Mouse (Mus musculus): Measurements from ENCODE around the gene P3h4. TPM values are rescaled to one million over a fixed set of nuclear protein-coding genes. Genes with fewer than 3 reads are reported as not detected.
A peak's percentile ranks its signal among the peaks of the same experiment; 100 is the strongest.

The P3h4 gene
- polyA plus RNA-seq, 1 experiment from 2014 or later, result 67.2 TPM

- Histone ChIP-seq H3K36me3 (peaks cover 34% of the 10 kb centered on the region), H3K27me3 (no peaks in the 10 kb centered on the region), H3K9me3 (replicated peaks) (no peaks in the 10 kb centered on the region), H3K4me1 (peaks cover 75% of the 10 kb centered on the region), H3K4me3 (replicated peaks) (no peak overlapping the region), H3K4me2 (peak overlapping the region; percentile 29), H3K27ac (peak overlapping the region; percentile 89), H3K9ac (no peak overlapping the region)
- 28% methylated on average over 14 of the region's 14 CpGs for WGBS
- 0 out of 2 replicates have a peak, but pooled peaks have one; percentile 16 for ATAC-seq (replicated peaks; ENCODE audit: low FRiP score)
Measured at GRCm38 (mm10) chr11:100387589-100388375, 26.9 kb downstream of the P3h4 start.

- no peak overlapping the region for H3K4me3 ChIP-seq (replicated peaks)
- no peak overlapping the region for H3K9ac ChIP-seq
- no peak for ATAC-seq (replicated peaks; ENCODE audit: low FRiP score)
- 89% methylated on average over 6 of the region's 6 CpGs for WGBS
- peaks cover 68% of the 10 kb centered on the region for H3K4me1 ChIP-seq
- peak overlapping the region; percentile 89 for H3K27ac ChIP-seq
- H3K4me2 ChIP-seq, result peak overlapping the region; percentile 29; the same call in 1 of the 2 replicates
- H3K36me3 ChIP-seq, result peaks cover 41% of the 10 kb centered on the region
- H3K9me3 ChIP-seq (replicated peaks), result no peaks in the 10 kb centered on the region
- H3K27me3 ChIP-seq, result no peaks in the 10 kb centered on the region
Measured at GRCm38 (mm10) chr11:100387111-100387510, 27.5 kb downstream of the P3h4 start.

GRCm38 (mm10) chr11:100386586-100386985 is 28.1 kb downstream of the P3h4 start:
- Histone ChIP-seq H3K4me1 (peaks cover 63% of the 10 kb centered on the region), H3K36me3 (peaks cover 46% of the 10 kb centered on the region), H3K27ac (peak overlapping the region; percentile 89), H3K9me3 (replicated peaks) (no peaks in the 10 kb centered on the region), H3K9ac (no peak overlapping the region), H3K4me2 (no peak overlapping the region), H3K27me3 (no peaks in the 10 kb centered on the region), H3K4me3 (replicated peaks) (no peak overlapping the region)
- WGBS, result 45% methylated on average over 5 of the region's 5 CpGs
- ATAC-seq (replicated peaks; ENCODE audit: low FRiP score), result peak; percentile 55

- 90% methylated on average over 3 of the region's 3 CpGs for WGBS
- no peak for ATAC-seq (replicated peaks; ENCODE audit: low FRiP score)
- H3K4me1 ChIP-seq, result peaks cover 47% of the 10 kb centered on the region
- H3K9me3 ChIP-seq (replicated peaks), result no peaks in the 10 kb centered on the region
- H3K27me3 ChIP-seq, result no peaks in the 10 kb centered on the region
- no peak overlapping the region for H3K4me3 ChIP-seq (replicated peaks)
- no peak overlapping the region for H3K9ac ChIP-seq
- peak overlapping the region; percentile 89; the same call in 1 of the 2 replicates for H3K27ac ChIP-seq
- H3K4me2 ChIP-seq, result no peak overlapping the region
- H3K36me3 ChIP-seq, result peaks cover 61% of the 10 kb centered on the region
Measured at GRCm38 (mm10) chr11:100385016-100385415, 29.6 kb downstream of the P3h4 start.

- H3K27ac ChIP-seq, result no peak overlapping the region
- ATAC-seq (replicated peaks; ENCODE audit: low FRiP score), result no peak
- 81% methylated on average over 6 of the region's 6 CpGs for WGBS
- no peak overlapping the region for H3K4me2 ChIP-seq
- no peak overlapping the region for H3K9ac ChIP-seq
- no peaks in the 10 kb centered on the region for H3K27me3 ChIP-seq
- H3K4me1 ChIP-seq, result peaks cover 24% of the 10 kb centered on the region
- H3K36me3 ChIP-seq, result peaks cover 83% of the 10 kb centered on the region
- H3K9me3 ChIP-seq (replicated peaks), result no peaks in the 10 kb centered on the region
- H3K4me3 ChIP-seq (replicated peaks), result no peak overlapping the region
Measured at GRCm38 (mm10) chr11:100382682-100383081, 32.0 kb downstream of the P3h4 start.

GRCm38 (mm10) chr11:100379311-100379710 is 35.3 kb downstream of the P3h4 start:
- Histone ChIP-seq H3K27ac (no peak overlapping the region), H3K9me3 (replicated peaks) (no peaks in the 10 kb centered on the region), H3K9ac (no peak overlapping the region), H3K36me3 (peaks cover 95% of the 10 kb centered on the region), H3K4me1 (no peaks in the 10 kb centered on the region), H3K4me2 (no peak overlapping the region), H3K4me3 (replicated peaks) (no peak overlapping the region), H3K27me3 (no peaks in the 10 kb centered on the region)
- 92% methylated on average over 4 of the region's 4 CpGs for WGBS
- ATAC-seq (replicated peaks; ENCODE audit: low FRiP score), result no peak

GRCm38 (mm10) chr11:100378446-100378845 is 36.2 kb downstream of the P3h4 start:
- WGBS, result 93% methylated on average over 5 of the region's 5 CpGs
- H3K4me3 ChIP-seq (replicated peaks), result no peak overlapping the region
- H3K9ac ChIP-seq, result no peak overlapping the region
- H3K27me3 ChIP-seq, result no peaks in the 10 kb centered on the region
- no peak overlapping the region for H3K4me2 ChIP-seq
- H3K27ac ChIP-seq, result no peak overlapping the region
- no peaks in the 10 kb centered on the region for H3K4me1 ChIP-seq
- peaks cover 95% of the 10 kb centered on the region for H3K36me3 ChIP-seq
- no peak for ATAC-seq (replicated peaks; ENCODE audit: low FRiP score)
- H3K9me3 ChIP-seq (replicated peaks), result no peaks in the 10 kb centered on the region

- Histone ChIP-seq H3K27me3 (no peaks in the 10 kb centered on the region), H3K4me3 (replicated peaks) (no peak overlapping the region), H3K4me2 (no peak overlapping the region), H3K4me1 (no peaks in the 10 kb centered on the region), H3K27ac (no peak overlapping the region), H3K9me3 (replicated peaks) (no peaks in the 10 kb centered on the region), H3K36me3 (peaks cover 95% of the 10 kb centered on the region), H3K9ac (no peak overlapping the region)
- 94% methylated on average over 14 of the region's 14 CpGs for WGBS
- no peak for ATAC-seq (replicated peaks; ENCODE audit: low FRiP score)
Measured at GRCm38 (mm10) chr11:100377989-100378388, 36.6 kb downstream of the P3h4 start.

- Histone ChIP-seq H3K4me3 (replicated peaks) (no peak overlapping the region), H3K9ac (no peak overlapping the region), H3K4me2 (no peak overlapping the region), H3K36me3 (peaks cover 95% of the 10 kb centered on the region), H3K27ac (no peak overlapping the region), H3K9me3 (replicated peaks) (no peaks in the 10 kb centered on the region), H3K27me3 (no peaks in the 10 kb centered on the region), H3K4me1 (no peaks in the 10 kb centered on the region)
- 89% methylated on average over 21 of the region's 21 CpGs for WGBS
- no peak for ATAC-seq (replicated peaks; ENCODE audit: low FRiP score)
Measured at GRCm38 (mm10) chr11:100376746-100377389, 37.8 kb downstream of the P3h4 start.

GRCm38 (mm10) chr11:100376005-100376404 is 38.6 kb downstream of the P3h4 start:
- no peaks in the 10 kb centered on the region for H3K4me1 ChIP-seq
- no peak overlapping the region for H3K4me3 ChIP-seq (replicated peaks)
- WGBS, result 64% methylated on average over 4 of the region's 4 CpGs
- 0 out of 2 replicates have a peak overlapping the region, but pooled peaks have one; percentile 18 for H3K27ac ChIP-seq
- H3K36me3 ChIP-seq, result peaks cover 97% of the 10 kb centered on the region
- H3K9ac ChIP-seq, result no peak overlapping the region
- no peaks in the 10 kb centered on the region for H3K27me3 ChIP-seq
- H3K9me3 ChIP-seq (replicated peaks), result no peaks in the 10 kb centered on the region
- no peak overlapping the region for H3K4me2 ChIP-seq
- ATAC-seq (replicated peaks; ENCODE audit: low FRiP score), result no peak

- ATAC-seq (replicated peaks; ENCODE audit: low FRiP score), result no peak
- H3K4me2 ChIP-seq, result no peak overlapping the region
Measured at GRCm38 (mm10) chr11:100375127-100375526, 39.5 kb downstream of the P3h4 start.

GRCm38 (mm10) chr11:100371981-100372558 is 42.6 kb downstream of the P3h4 start:
- Histone ChIP-seq H3K27ac (no peak overlapping the region), H3K9ac (no peak overlapping the region), H3K9me3 (replicated peaks) (no peaks in the 10 kb centered on the region), H3K27me3 (no peaks in the 10 kb centered on the region), H3K4me3 (replicated peaks) (no peak overlapping the region), H3K4me2 (no peak overlapping the region), H3K36me3 (peaks cover 78% of the 10 kb centered on the region), H3K4me1 (peaks cover 10% of the 10 kb centered on the region)
- ATAC-seq (replicated peaks; ENCODE audit: low FRiP score), result no peak; the same call in 1 of the 2 replicates
- WGBS, result 77% methylated on average over 7 of the region's 8 CpGs

More at GRCm38 (mm10) chr11:100375127-100375526, 39.5 kb downstream of the P3h4 start:
- H3K27me3 ChIP-seq, result no peaks in the 10 kb centered on the region
- H3K27ac ChIP-seq, result no peak overlapping the region
- WGBS, result 88% methylated on average over 9 of the region's 9 CpGs
- H3K9me3 ChIP-seq (replicated peaks), result no peaks in the 10 kb centered on the region
- peaks cover 97% of the 10 kb centered on the region for H3K36me3 ChIP-seq
- no peaks in the 10 kb centered on the region for H3K4me1 ChIP-seq
- no peak overlapping the region for H3K9ac ChIP-seq
- no peak overlapping the region for H3K4me3 ChIP-seq (replicated peaks)
